Mouse (Mus musculus) CH12.LX (cell line): ENCODE results near the gene Pdss2.

Source experiments
- BHLHE40 ChIP-seq: IDR thresholded peaks from 2 replicates; pipeline ENCODE4 v1.6.1; 2011; ENCODE audit warnings: mild to moderate bottlenecking, low read depth, low read length, improper control_type of control experiment
- CTCF ChIP-seq, 2 experiments: IDR thresholded peaks in 1 of 2; conservative IDR thresholded peaks in 1 of 2; 2 replicates each; pipeline ENCODE4 v1.5.1; 2011 to 2012; ENCODE audit warnings: low read depth in 2 of 2, low read length in 2 of 2, improper control_type of control experiment in 1 of 2, inconsistent platforms in 1 of 2, mild to moderate bottlenecking in 1 of 2, moderate library complexity in 1 of 2
- E2F4 ChIP-seq: IDR thresholded peaks from 2 replicates; pipeline ENCODE4 v1.6.1; 2011; ENCODE audit warnings: low read depth, low read length, improper control_type of control experiment; ENCODE audit not compliant: insufficient replicate concordance
- EP300 ChIP-seq: IDR thresholded peaks from 2 replicates; pipeline ENCODE4 v1.6.1; 2011; ENCODE audit warnings: low read length, improper control_type of control experiment
- GABPA ChIP-seq: IDR thresholded peaks from 2 replicates; pipeline ENCODE4 v1.6.1; 2012; ENCODE audit warnings: low read depth, low read length, improper control_type of control experiment, inconsistent platforms; ENCODE audit not compliant: insufficient replicate concordance
- MAFK ChIP-seq: IDR thresholded peaks from 2 replicates; pipeline ENCODE4 v1.6.1; 2011; ENCODE audit warnings: low read length, improper control_type of control experiment; ENCODE audit not compliant: insufficient replicate concordance
- MAX ChIP-seq: IDR thresholded peaks from 2 replicates; pipeline ENCODE4 v1.6.1; 2011; ENCODE audit warnings: low read length, improper control_type of control experiment
- PAX5 ChIP-seq: IDR thresholded peaks from 2 replicates; pipeline ENCODE4 v1.6.1; 2012; ENCODE audit warnings: low read length, inconsistent platforms, mixed read lengths
- POLR2A ChIP-seq: IDR thresholded peaks from 2 replicates; pipeline ENCODE4 v1.6.1; 2011; ENCODE audit warnings: low read depth, mild to moderate bottlenecking, improper control_type of control experiment, low read length
- POLR2AphosphoS2 ChIP-seq: IDR thresholded peaks from 2 replicates; pipeline ENCODE4 v1.6.1; 2011; ENCODE audit warnings: low read depth, low read length, improper control_type of control experiment
- TCF12 ChIP-seq: IDR thresholded peaks from 2 replicates; pipeline ENCODE4 v1.6.1; 2014; ENCODE audit warnings: low read depth, mild to moderate bottlenecking, inconsistent platforms, low read length, improper control_type of control experiment
- ZKSCAN1 ChIP-seq: IDR thresholded peaks from 2 replicates; pipeline ENCODE4 v1.6.1; 2012; ENCODE audit warnings: low read depth, inconsistent platforms, low read length, improper control_type of control experiment, borderline replicate concordance
- ZMIZ1 ChIP-seq: IDR thresholded peaks from 2 replicates; pipeline ENCODE4 v1.6.1; 2012; ENCODE audit warnings: low read depth, mild to moderate bottlenecking, inconsistent platforms, low read length, improper control_type of control experiment
- ZNF384 ChIP-seq: IDR thresholded peaks from 2 replicates; pipeline ENCODE4 v1.6.1; 2012; ENCODE audit warnings: low read depth, low read length, improper control_type of control experiment, inconsistent platforms

- TF ChIP-seq E2F4 (no peak), EP300 (no peak), POLR2A (no peak), CTCF (conservative IDR thresholded peaks at IDR 0.05 in 1 of 2, IDR thresholded peaks at IDR 0.05 in 1 of 2; ENCODE audit: low read depth in 2 of 2, low read length in 2 of 2) (no peak), GABPA (no peak), PAX5 (no peak), ZKSCAN1 (no peak), ZMIZ1 (no peak), MAX (no peak), TCF12 (no peak), POLR2AphosphoS2 (no peak), MAFK (no peak), ZNF384 (no peak), BHLHE40 (no peak)
These were observed 291.7 kb downstream of the Pdss2 start for GRCm38 (mm10) chr10:43512976-43513375.
